Mouse (Mus musculus) megakaryocyte-erythroid progenitor cell, adult 5 weeks (primary cell): Measurements from ENCODE around the gene Rab5if. TPM values are rescaled to one million over a fixed set of nuclear protein-coding genes. Genes with fewer than 3 reads are reported as not detected.

Experiments
- polyA plus RNA-seq: library from polyadenylated mRNA; stranded (reverse); fragments of >175 nt; gene quantifications from 2 replicates; pipeline ENCODE4 v1.2.3, GENCODE M21; 2012

The Rab5if gene
- 92.2 and 94.5 TPM in 2 replicates for polyA plus RNA-seq

DNA sequence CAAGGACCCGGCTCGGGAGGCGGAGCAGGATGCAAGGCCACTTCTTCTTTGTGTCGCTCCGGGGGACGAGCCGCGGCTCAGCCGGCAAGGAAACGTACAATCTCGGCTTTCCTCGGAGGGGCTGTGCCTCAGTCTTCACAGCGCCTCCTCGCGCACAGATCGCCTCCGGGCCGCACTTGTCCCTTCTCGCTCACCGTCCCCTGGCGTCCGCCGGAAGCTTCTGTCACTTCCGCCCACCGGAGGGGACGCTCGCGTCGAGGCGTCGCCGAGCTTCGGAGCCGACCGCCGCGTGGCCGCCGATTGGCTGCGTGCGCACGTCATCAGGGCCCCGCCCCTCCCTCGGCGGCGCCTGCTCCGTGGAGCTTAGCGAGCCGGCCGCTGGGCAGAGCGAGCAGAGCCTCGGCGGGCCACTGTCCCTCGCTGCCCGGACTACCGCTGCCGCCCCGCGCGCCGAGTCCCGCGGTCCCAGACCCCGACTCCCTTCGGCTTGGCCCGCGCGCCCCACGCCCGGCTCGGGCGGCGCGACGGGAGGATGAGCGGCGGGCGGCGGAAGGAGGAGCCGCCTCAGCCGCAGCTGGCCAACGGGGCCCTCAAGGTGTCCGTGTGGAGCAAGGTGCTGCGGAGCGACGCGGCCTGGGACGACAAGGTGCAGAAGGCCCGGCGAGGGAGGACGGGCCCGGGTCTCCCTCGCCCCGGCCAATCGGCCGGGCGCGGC, at the start of gene Rab5if:
TSS of gene Rab5if (plus strand) at position 357 of the 715 bp plus-strand sequence.

DNA sequence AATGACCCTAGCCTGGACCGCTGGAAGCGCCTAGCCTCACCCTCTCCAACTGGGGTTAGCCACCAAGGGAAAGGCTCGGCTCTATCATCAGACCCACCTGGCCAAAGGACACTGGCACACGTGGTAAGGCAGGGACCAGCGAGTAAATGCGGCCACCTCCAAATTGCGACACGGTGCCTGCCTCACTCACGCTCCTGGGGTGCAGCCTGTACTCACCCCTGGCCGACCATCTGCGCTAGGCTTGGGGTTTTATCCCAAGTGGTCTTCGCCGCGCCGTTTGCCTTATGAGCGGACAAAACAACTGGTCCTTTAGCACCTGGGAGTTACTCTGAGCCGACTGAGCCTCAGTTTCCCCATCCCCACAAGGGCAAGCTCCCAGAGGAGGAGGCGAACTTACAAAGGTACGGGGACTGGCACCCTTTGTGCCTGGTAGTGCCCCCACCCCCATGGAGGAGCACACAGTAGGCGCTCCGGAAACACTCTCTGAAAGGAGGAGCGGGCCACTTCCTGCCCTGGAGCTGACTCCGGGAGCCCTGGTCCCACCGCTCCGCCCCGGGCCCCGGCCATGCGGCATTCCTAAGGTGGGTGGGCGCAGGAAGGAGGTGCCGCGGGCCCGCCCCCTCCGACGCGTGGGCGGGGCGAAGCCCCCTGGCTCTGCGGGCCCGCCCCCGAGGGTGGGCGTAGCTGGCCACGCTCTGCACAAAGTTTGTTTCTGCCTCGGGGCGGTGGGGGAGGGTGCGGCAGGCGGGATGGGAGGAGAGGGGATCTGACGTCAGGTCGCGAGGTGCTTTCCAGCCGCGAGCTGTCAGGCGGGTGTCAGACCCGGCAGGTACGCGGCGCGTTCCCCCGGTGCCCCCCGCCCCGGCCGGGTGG, 23.4 kb upstream of the Rab5if start, which contains the start of gene Tgif2:
TSS of gene Tgif2 (plus strand) at position 689 of the 873 bp plus-strand sequence.

DNA sequence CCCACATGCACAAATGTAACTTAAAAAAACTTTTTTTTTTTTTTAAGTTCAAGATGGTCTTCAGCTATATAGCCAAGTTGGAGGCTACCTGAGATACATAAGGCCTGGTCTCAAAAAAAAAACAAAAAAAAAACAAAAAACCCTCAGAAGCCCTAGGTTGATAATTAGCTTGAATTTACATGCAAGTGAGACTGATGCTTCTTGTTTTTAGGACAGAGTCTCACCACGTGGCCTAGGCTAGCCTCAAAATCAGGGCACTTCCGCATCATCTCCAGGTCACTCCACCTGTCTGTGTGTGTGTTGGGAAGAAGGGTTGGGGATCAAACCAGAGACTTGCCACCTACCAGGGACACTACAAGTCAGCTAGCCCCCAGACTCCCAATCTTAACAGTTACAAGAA, 5.1 kb upstream of the Rab5if start, which contains the start of gene 4930518I15Rik:
TSS of gene 4930518I15Rik (minus strand) at position 112 of the 400 bp plus-strand sequence.

DNA sequence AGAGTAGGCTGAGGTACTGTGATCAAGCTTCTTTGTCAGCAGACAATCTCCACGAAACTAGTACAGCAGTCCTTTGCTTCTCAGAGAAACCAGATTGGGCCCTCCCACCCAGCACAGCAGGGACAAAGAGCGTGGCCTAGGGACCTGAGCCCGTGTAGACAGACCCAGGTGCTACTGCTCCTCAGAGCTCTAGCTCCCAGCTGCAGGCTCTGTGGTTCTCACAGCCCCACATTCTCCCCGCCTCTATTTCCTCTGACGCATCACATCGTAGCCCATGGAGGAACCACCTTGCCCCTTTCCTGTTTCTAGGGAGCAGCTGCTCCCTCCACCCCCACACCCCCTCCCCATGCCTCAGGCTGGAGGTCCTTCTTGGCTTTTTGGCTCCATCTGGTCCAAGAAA, 24.1 kb downstream of the Rab5if start, which contains the start of gene Sla2:
TSS of gene Sla2 (minus strand) at position 176 of the 400 bp plus-strand sequence.

Other genes with a start within 250 kb of the Rab5if start
- gene Dlgap4, start 249.4 kb upstream of the Rab5if start, polyA plus RNA-seq = 72.4 and 105 TPM in 2 replicates
- 0.16 TPM in 1 of 2 replicates, not detected in the other for gene Myl9, start 87.7 kb upstream of the Rab5if start, polyA plus RNA-seq
- gene Tgif2, start 23.1 kb upstream of the Rab5if start, polyA plus RNA-seq = 55.5 and 90.2 TPM in 2 replicates
- not detected in 2 replicates for gene 4930518I15Rik, start 5.2 kb upstream of the Rab5if start, polyA plus RNA-seq
- 1.5 and 1.9 TPM in 2 replicates for gene Sla2, start 24.1 kb downstream of the Rab5if start, polyA plus RNA-seq
- gene Ndrg3, start 128.9 kb downstream of the Rab5if start, polyA plus RNA-seq = 2.4 and 4.0 TPM in 2 replicates
- gene Dsn1, start 144.0 kb downstream of the Rab5if start, polyA plus RNA-seq = 2.0 and 2.5 TPM in 2 replicates
- gene Soga1, start 216.1 kb downstream of the Rab5if start, polyA plus RNA-seq = 10.3 and 19.8 TPM in 2 replicates
- gene Tldc2, start 223.9 kb downstream of the Rab5if start, polyA plus RNA-seq = not detected in 2 replicates